Mouse (Mus musculus) heart, adult 2 months (tissue): Measurements from ENCODE around the gene Snrpc. TPM values are rescaled to one million over a fixed set of nuclear protein-coding genes. Genes with fewer than 3 reads are reported as not detected.
A peak's percentile ranks its signal among the peaks of the same experiment; 100 is the strongest.
"Not testable (repeated sequence)": the region's sequence is repeated elsewhere in the genome, so short reads cannot be mapped to it uniquely, and the experiment has no call there.

Experiments
- DNase-seq, 2 experiments: peaks; one replicate each; pipeline ENCODE4 v3.0.0; 2021
- H3K27ac ChIP-seq: fragments of 200-600 bp; 2 replicates; pipeline ENCODE4 v1.8.1; 2022
- H3K27me3 ChIP-seq: fragments of 200-500 bp; 2 replicates; pipeline ENCODE4 v1.6.1; 2012; ENCODE audit warnings: mild to moderate bottlenecking, low read length, inconsistent platforms, mixed read lengths; ENCODE audit not compliant: control insufficient read depth, insufficient read depth
- H3K36me3 ChIP-seq: fragments of 200-500 bp; 2 replicates; pipeline ENCODE4 v1.6.1; 2012; ENCODE audit warnings: low read length, inconsistent platforms; ENCODE audit not compliant: control insufficient read depth, insufficient read depth
- H3K4me1 ChIP-seq: fragments of 200-500 bp; 2 replicates; pipeline ENCODE4 v1.6.1; 2011; ENCODE audit warnings: low read length; ENCODE audit not compliant: control insufficient read depth, insufficient read depth
- H3K4me3 ChIP-seq: fragments of 200-600 bp; 2 replicates; pipeline ENCODE4 v1.8.1; 2022
- H3K79me2 ChIP-seq: fragments of 200-500 bp; replicated peaks from 2 replicates; pipeline ENCODE4 v1.6.1; 2012; ENCODE audit warnings: mild to moderate bottlenecking, inconsistent platforms, low read length, moderate library complexity, mixed read lengths; ENCODE audit not compliant: control insufficient read depth, insufficient read depth
- H3K9ac ChIP-seq: fragments of 200-500 bp; 2 replicates; pipeline ENCODE4 v1.6.1; 2012; ENCODE audit warnings: low read depth, mild to moderate bottlenecking, control low read depth, inconsistent platforms, low read length, mixed read lengths
- CTCF ChIP-seq: fragments of 200-600 bp; IDR thresholded peaks from 2 replicates; pipeline ENCODE4 v1.8.1; 2022; ENCODE audit warnings: antibody characterized with exemption, mild to moderate bottlenecking, moderate library complexity
- EP300 ChIP-seq: fragments of 200-500 bp; IDR thresholded peaks from 2 replicates; pipeline ENCODE4 v1.6.1; 2011; ENCODE audit warnings: low read depth, low read length, control low read depth; ENCODE audit not compliant: insufficient read depth
- POLR2A ChIP-seq: fragments of 200-500 bp; IDR thresholded peaks from 2 replicates; pipeline ENCODE4 v1.6.1; 2011; ENCODE audit warnings: mild to moderate bottlenecking, low read depth, low read length, control low read depth; ENCODE audit not compliant: insufficient read depth
- WGBS: fragments of 180-500 bp; shearing (Covaris S2); methylation state at CpG from one replicate; pipeline ENCODE4 v1.1.7; 2018; 5-methylcytosine and 5-hydroxymethylcytosine counted together
- intact Hi-C: fragments of 180-260 bp; cut with DNase I; formaldehyde crosslinking; loops from one replicate; pipeline ENCODE4 v1.15.1; 2025
- long read RNA-seq: library from polyadenylated mRNA; stranded (forward); transcript quantifications from one replicate; pipeline ENCODE4 v2.0.0, GENCODE M21; 2021
- polyA plus RNA-seq: library from polyadenylated mRNA; depleted of rRNA; stranded (reverse); fragments of >200 nt; gene quantifications from 2 replicates; pipeline ENCODE4 v1.2.3, GENCODE M21; 2012; rRNA removed
- total RNA-seq, 2 experiments: library from RNA; stranded (reverse); gene quantifications; 2 replicates each; pipeline ENCODE4 v1.2.3; 2021

The Snrpc gene
- total RNA-seq: 10 to 100 TPM; 44.5 to 55.2 TPM
- polyA plus RNA-seq: 43.4 and 52.4 TPM in 2 replicates
- long read RNA-seq, transcript Snrpc-201 (6 exons, 758 nt): major isoform, 20 of 21 reads
- long read RNA-seq, partial matches to known transcripts: 0 of 21 reads
- long read RNA-seq, other reads (novel, unspliced or antisense): 1 of 21 reads

GRCm38 (mm10) chr17:27837850-27838249 lies at the start of gene Snrpc:
Gene Snrpc (plus strand): TSS chr17:27838150.
- intact Hi-C loops, H3K79me2 ChIP-seq, H3K4me1 ChIP-seq, H3K27me3 ChIP-seq, H3K9ac ChIP-seq, H3K4me3 ChIP-seq, H3K36me3 ChIP-seq, H3K27ac ChIP-seq, DNase-seq: not testable (repeated sequence)
- 73% methylated on average over 4 of the region's 4 CpGs for WGBS

DNA sequence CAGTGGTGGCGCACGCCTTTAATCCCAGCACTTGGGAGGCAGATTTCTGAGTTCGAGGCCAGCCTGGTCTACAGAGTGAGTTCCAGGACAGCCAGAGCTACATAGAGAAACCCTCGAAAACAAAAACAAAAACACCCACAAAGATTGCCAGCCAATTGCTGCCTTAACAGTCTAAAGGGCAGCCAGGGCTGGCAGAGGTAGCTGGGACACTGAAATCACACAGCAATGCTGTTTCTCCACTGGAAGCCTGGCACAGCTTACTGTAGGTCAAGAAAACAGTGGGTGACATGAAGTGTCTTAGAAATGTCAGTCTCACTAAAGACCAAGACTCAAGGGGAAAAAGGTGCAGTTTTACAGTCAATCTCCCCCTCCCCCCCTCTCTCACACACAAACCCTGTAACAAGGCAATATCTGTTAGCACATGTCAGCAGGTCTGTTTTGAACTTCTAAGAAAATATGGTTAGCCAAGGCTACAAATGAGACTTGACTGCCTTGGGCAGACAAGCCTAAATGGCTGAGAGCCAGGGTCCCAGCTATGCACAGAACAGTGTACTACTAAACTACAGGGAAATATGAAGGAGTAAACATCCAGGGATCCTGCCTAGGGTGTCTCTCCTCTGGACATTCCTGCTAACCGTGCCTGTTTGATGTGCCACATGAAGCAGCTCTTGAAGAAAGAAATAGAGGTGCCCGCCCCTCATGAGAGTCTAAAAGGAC lies 49.3 kb upstream of the Snrpc start:
- intact Hi-C loops: no loop called here
- Histone ChIP-seq H3K27me3 (no peaks in the 10 kb centered on the region), H3K9ac (no peak overlapping the region), H3K79me2 (peaks cover 3% of the 10 kb centered on the region; the same call in 1 of the 2 replicates), H3K4me1 (peaks cover 15% of the 10 kb centered on the region), H3K4me3 (no peak overlapping the region), H3K27ac (no peak overlapping the region), H3K36me3 (no peaks in the 10 kb centered on the region)
- 90% methylated on average over 6 of the region's 6 CpGs for WGBS
- no peak for DNase-seq
- TF ChIP-seq CTCF (no peak), POLR2A (no peak), EP300 (no peak)

DNA sequence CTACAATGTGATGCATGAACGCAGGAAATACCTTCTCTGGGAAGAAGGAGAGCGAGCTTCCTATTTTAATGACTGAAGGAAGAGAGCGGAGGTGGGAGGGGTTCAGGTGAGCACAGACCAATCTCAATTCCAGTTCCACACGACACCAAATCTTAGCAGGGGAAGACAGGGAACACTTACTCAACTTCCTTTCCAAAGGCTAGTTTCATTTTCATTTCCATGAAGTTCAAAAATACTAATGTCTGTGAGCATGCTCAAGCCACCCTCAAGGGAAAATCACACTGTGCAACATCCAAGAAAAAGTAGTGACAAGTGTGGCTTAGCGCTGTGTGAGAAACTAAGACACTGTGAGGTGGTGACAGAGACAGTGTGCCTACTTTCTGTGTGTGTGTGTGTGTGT lies 47.9 kb upstream of the Snrpc start:
- H3K36me3 ChIP-seq: no peaks in the 10 kb centered on the region
- no peak for DNase-seq
- TF ChIP-seq POLR2A (no peak), CTCF (no peak), EP300 (no peak)
- no peaks in the 10 kb centered on the region for H3K27me3 ChIP-seq
- H3K4me3 ChIP-seq: no peak overlapping the region
- H3K9ac ChIP-seq: no peak overlapping the region
- 61% methylated on average over 5 of the region's 5 CpGs for WGBS
- H3K4me1 ChIP-seq: peaks cover 15% of the 10 kb centered on the region
- peaks cover 3% of the 10 kb centered on the region; the same call in 1 of the 2 replicates for H3K79me2 ChIP-seq
- intact Hi-C loops: no loop called here
- peak overlapping the region; percentile 26 for H3K27ac ChIP-seq

GRCm38 (mm10) chr17:27790976-27791375 lies 47.0 kb upstream of the Snrpc start:
- Histone ChIP-seq H3K27me3 (no peaks in the 10 kb centered on the region), H3K9ac (no peak overlapping the region), H3K27ac (no peak overlapping the region), H3K79me2 (peaks cover 8% of the 10 kb centered on the region), H3K4me1 (peaks cover 17% of the 10 kb centered on the region), H3K4me3 (no peak overlapping the region), H3K36me3 (no peaks in the 10 kb centered on the region)
- 88% methylated on average over 2 of the region's 2 CpGs for WGBS
- DNase-seq: no peak
- intact Hi-C loops: no loop called here
- TF ChIP-seq POLR2A: no peak
- TF ChIP-seq CTCF: no peak
- TF ChIP-seq EP300: no peak

GRCm38 (mm10) chr17:27791556-27791955 lies 46.4 kb upstream of the Snrpc start:
- 73% methylated on average over 2 of the region's 2 CpGs for WGBS
- DNase-seq: no peak
- intact Hi-C loops: no loop called here
- Histone ChIP-seq H3K9ac (no peak overlapping the region), H3K36me3 (no peaks in the 10 kb centered on the region), H3K4me1 (peaks cover 22% of the 10 kb centered on the region), H3K27ac (no peak overlapping the region), H3K4me3 (no peak overlapping the region), H3K27me3 (no peaks in the 10 kb centered on the region), H3K79me2 (peaks cover 8% of the 10 kb centered on the region)
- TF ChIP-seq POLR2A (no peak), CTCF (no peak), EP300 (no peak)

GRCm38 (mm10) chr17:27792516-27792915 lies 45.4 kb upstream of the Snrpc start:
- H3K4me3 ChIP-seq: no peak overlapping the region
- TF ChIP-seq POLR2A (no peak), CTCF (no peak), EP300 (no peak)
- H3K36me3 ChIP-seq: no peaks in the 10 kb centered on the region
- intact Hi-C loops: no loop called here
- H3K79me2 ChIP-seq: peaks cover 8% of the 10 kb centered on the region
- 63% methylated on average over 4 of the region's 4 CpGs for WGBS
- peaks cover 30% of the 10 kb centered on the region for H3K4me1 ChIP-seq
- H3K27ac ChIP-seq: peak overlapping the region; percentile 23; the same call in 1 of the 2 replicates
- DNase-seq: no peak
- H3K27me3 ChIP-seq: no peaks in the 10 kb centered on the region
- H3K9ac ChIP-seq: no peak overlapping the region
